Mouse (Mus musculus): ENCODE data around the gene Trappc2l. TPM values are rescaled to one million over a fixed set of nuclear protein-coding genes. Genes with fewer than 3 reads are reported as not detected.
A peak's percentile ranks its signal among the peaks of the same experiment; 100 is the strongest.

The Trappc2l gene
- polyA plus RNA-seq, 1 experiment, result 302 TPM

DNA sequence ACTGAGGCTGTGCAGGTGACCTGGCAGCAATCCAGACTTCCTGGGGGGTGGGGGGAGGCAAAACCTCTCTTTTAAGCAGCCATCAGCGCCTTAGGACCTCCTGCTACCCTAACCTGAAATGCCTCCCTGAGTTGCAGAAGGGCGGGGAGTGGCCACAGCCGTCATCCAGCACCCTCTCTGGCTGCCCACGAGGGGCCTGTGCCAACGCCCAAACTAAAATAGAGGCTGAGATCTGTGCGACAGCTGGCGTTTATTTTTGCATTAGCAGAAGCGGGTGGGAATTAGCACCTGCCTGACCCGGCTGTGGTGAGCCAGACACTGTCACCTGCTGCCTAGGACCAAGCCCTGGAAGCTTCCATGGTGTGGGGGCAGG is 25.3 kb downstream of the Trappc2l start:
- TF ChIP-seq POLR2A (IDR thresholded peaks at IDR 0.05; ENCODE audit: low read depth, low read length) (no peak), CTCF (conservative IDR thresholded peaks at IDR 0.05; ENCODE audit: insufficient read depth, insufficient read length, low read depth, low read length) (no peak)
- WGBS, result 79% methylated on average over 9 of the region's 9 CpGs
- H3K27me3 ChIP-seq (replicated peaks; ENCODE audit: control insufficient read depth, insufficient read depth, low read length), result no peaks in the 10 kb centered on the region

DNA sequence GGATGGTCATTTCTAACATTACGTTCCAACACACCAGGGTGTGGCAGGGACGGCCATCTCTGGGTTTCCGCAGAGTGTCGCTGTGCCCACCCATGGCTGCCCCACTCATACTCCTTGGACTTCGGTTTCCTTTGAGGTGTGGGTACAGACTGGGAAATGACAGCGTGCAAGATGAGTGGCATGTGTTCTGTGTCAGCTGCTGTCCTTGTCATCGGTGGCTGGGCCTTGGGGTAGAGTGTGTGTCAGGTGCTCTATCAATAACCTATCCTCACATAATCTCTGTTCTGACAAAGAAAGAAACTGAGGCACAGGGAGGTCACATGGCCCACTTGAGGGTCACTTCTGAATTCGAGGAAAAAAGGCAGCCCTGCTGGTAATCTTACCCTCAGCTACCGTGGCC is 25.8 kb downstream of the Trappc2l start:
- no peak for TF ChIP-seq POLR2A (IDR thresholded peaks at IDR 0.05; ENCODE audit: low read depth, low read length)
- no peak for TF ChIP-seq CTCF (conservative IDR thresholded peaks at IDR 0.05; ENCODE audit: insufficient read depth, insufficient read length, low read depth, low read length)
- 91% methylated on average over 9 of the region's 9 CpGs for WGBS
- Histone ChIP-seq H3K36me3 (ENCODE audit: control insufficient read depth, insufficient read depth, low read length) (no peaks in the 10 kb centered on the region), H3K4me1 (ENCODE audit: control insufficient read depth, insufficient read depth, low read length) (no peaks in the 10 kb centered on the region; the same call in 1 of the 2 replicates), H3K4me3 (ENCODE audit: insufficient read depth, low read depth, low read length) (no peak overlapping the region), H3K27ac (ENCODE audit: insufficient read depth, low read depth, low read length) (no peak overlapping the region), H3K27me3 (replicated peaks; ENCODE audit: control insufficient read depth, insufficient read depth, low read length) (no peaks in the 10 kb centered on the region)
- no peak for DNase-seq

More for the DNA sequence above, 25.3 kb downstream of the Trappc2l start:
- H3K4me3 ChIP-seq (ENCODE audit: insufficient read depth, low read depth, low read length), result no peak overlapping the region
- no peak for DNase-seq
- no peaks in the 10 kb centered on the region for H3K36me3 ChIP-seq (ENCODE audit: control insufficient read depth, insufficient read depth, low read length)
- H3K4me1 ChIP-seq (ENCODE audit: control insufficient read depth, insufficient read depth, low read length), result no peaks in the 10 kb centered on the region; the same call in 1 of the 2 replicates
- H3K27ac ChIP-seq (ENCODE audit: insufficient read depth, low read depth, low read length), result no peak overlapping the region

DNA sequence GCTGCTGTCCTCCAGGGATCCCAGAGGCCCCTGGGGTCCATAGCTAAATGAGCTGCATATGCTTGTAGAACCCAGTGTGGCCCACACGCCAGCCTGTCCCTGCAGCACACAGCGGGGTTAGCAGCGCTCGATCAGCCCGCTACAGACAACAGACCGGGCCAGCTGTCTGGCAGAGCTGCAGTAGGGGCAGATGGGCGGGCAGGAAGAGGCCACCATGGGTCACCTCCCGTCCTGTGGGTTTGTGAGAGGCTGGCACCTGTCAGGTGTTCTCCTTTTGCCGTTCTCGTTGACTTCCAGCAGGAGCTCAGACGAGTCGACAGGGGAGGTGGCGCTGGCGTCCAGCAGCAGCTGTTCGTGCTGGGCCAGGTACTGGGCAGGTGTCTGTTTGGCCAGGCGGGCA is 27.2 kb downstream of the Trappc2l start:
- TF ChIP-seq POLR2A (IDR thresholded peaks at IDR 0.05; ENCODE audit: low read depth, low read length), result no peak
- TF ChIP-seq CTCF (conservative IDR thresholded peaks at IDR 0.05; ENCODE audit: insufficient read depth, insufficient read length, low read depth, low read length), result no peak
- H3K4me3 ChIP-seq (ENCODE audit: insufficient read depth, low read depth, low read length), result no peak overlapping the region
- DNase-seq, result no peak
- H3K4me1 ChIP-seq (ENCODE audit: control insufficient read depth, insufficient read depth, low read length), result no peaks in the 10 kb centered on the region; the same call in 1 of the 2 replicates
- H3K27ac ChIP-seq (ENCODE audit: insufficient read depth, low read depth, low read length), result no peak overlapping the region
- WGBS, result 70% methylated on average over 16 of the region's 16 CpGs
- no peaks in the 10 kb centered on the region for H3K27me3 ChIP-seq (replicated peaks; ENCODE audit: control insufficient read depth, insufficient read depth, low read length)
- no peaks in the 10 kb centered on the region for H3K36me3 ChIP-seq (ENCODE audit: control insufficient read depth, insufficient read depth, low read length)

DNA sequence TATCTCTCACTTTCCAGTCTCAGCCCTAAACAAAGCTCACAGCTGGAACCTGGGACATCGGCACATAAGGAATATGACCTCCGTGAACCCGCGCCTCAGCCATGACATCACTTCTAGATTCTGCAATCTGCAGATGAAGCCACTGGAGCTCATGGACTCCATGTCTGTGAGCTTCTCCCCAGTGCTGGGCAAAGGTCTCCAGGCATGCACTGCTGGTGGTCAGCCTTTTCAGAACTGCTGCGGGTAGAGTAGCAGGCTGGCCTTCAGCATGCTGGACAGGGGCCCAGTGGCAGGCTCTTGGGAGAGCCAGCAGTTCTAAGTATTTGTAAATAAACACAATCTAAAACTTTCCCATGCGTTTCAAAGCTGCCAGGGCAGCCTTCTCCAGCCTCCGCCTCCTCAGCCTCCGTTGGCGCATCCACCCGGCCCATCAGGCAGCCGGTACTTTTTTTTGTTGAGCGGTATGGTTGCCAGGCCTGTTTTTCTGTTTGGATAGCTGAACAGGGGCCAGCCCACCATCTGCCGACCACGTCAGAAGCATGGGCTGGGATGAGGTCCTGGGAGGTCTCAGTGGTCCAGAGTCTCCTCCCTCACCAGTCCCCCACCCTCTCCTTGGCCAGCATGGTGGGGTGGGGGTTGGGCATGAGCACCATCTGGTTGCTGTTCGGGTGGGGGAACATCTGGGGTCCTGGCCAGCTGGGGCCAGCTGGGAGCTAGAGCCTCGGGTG is 28.2 kb downstream of the Trappc2l start:
- no peaks in the 10 kb centered on the region; the same call in 1 of the 2 replicates for H3K4me1 ChIP-seq (ENCODE audit: control insufficient read depth, insufficient read depth, low read length)
- H3K27me3 ChIP-seq (replicated peaks; ENCODE audit: control insufficient read depth, insufficient read depth, low read length), result no peaks in the 10 kb centered on the region
- no peaks in the 10 kb centered on the region for H3K36me3 ChIP-seq (ENCODE audit: control insufficient read depth, insufficient read depth, low read length)
- no peak overlapping the region for H3K4me3 ChIP-seq (ENCODE audit: insufficient read depth, low read depth, low read length)
- no peak overlapping the region for H3K27ac ChIP-seq (ENCODE audit: insufficient read depth, low read depth, low read length)
- no peak for TF ChIP-seq POLR2A (IDR thresholded peaks at IDR 0.05; ENCODE audit: low read depth, low read length)
- DNase-seq, result peak; percentile 79
- 40% methylated on average over 16 of the region's 16 CpGs for WGBS

DNA sequence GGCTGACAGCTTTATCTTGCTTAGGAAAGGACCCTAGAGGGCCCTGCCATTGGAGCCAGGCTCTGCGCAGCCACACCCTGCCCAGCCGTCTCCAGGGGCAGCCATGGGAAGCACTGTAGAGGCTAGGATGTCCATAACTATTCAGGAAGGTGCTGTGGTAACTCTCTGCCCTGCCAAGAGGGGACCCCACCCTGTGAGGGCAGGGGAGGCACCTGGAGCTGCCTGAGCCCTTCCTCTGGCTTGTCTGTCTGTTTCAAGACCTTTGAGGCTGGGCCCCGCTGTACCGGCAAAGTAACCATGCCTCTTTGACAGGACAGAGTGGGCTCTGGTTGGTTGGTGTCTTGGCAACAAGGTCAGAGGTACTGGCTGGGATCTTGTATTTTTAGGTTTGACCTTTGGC is 29.4 kb downstream of the Trappc2l start:
- TF ChIP-seq CTCF (conservative IDR thresholded peaks at IDR 0.05; ENCODE audit: insufficient read depth, insufficient read length, low read depth, low read length), result no peak
- no peaks in the 10 kb centered on the region for H3K27me3 ChIP-seq (replicated peaks; ENCODE audit: control insufficient read depth, insufficient read depth, low read length)
- no peak for DNase-seq
- H3K4me3 ChIP-seq (ENCODE audit: insufficient read depth, low read depth, low read length), result no peak overlapping the region
- WGBS, result 89% methylated on average over 4 of the region's 4 CpGs
- no peak overlapping the region for H3K27ac ChIP-seq (ENCODE audit: insufficient read depth, low read depth, low read length)
- no peaks in the 10 kb centered on the region; the same call in 1 of the 2 replicates for H3K4me1 ChIP-seq (ENCODE audit: control insufficient read depth, insufficient read depth, low read length)
- no peaks in the 10 kb centered on the region for H3K36me3 ChIP-seq (ENCODE audit: control insufficient read depth, insufficient read depth, low read length)

DNA sequence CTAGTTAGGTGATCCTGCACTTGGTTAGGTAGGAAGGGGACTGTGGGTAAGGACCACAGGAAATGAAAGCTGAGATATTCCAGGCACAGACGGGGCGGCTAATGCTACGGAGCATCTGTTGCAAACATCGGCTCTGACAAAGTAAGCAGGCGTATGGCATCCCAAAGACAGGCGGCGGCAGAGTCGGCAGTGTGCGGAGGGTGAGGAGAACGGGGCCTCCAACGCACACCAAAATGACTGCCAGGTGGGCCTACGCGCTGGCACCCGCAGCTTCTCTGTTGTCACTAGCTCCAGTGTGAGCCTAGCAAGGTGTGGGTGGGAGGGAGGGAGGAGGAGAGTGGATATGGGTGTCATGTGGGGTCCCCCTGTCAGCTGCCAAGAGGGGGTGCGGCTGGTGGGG is 30.0 kb downstream of the Trappc2l start:
- Histone ChIP-seq H3K27me3 (replicated peaks; ENCODE audit: control insufficient read depth, insufficient read depth, low read length) (no peaks in the 10 kb centered on the region), H3K27ac (ENCODE audit: insufficient read depth, low read depth, low read length) (no peak overlapping the region), H3K4me1 (ENCODE audit: control insufficient read depth, insufficient read depth, low read length) (no peaks in the 10 kb centered on the region; the same call in 1 of the 2 replicates), H3K36me3 (ENCODE audit: control insufficient read depth, insufficient read depth, low read length) (no peaks in the 10 kb centered on the region), H3K4me3 (ENCODE audit: insufficient read depth, low read depth, low read length) (no peak overlapping the region)
- 88% methylated on average over 15 of the region's 15 CpGs for WGBS
- DNase-seq, result no peak
- no peak for TF ChIP-seq POLR2A (IDR thresholded peaks at IDR 0.05; ENCODE audit: low read depth, low read length)
- no peak for TF ChIP-seq CTCF (conservative IDR thresholded peaks at IDR 0.05; ENCODE audit: insufficient read depth, insufficient read length, low read depth, low read length)

DNA sequence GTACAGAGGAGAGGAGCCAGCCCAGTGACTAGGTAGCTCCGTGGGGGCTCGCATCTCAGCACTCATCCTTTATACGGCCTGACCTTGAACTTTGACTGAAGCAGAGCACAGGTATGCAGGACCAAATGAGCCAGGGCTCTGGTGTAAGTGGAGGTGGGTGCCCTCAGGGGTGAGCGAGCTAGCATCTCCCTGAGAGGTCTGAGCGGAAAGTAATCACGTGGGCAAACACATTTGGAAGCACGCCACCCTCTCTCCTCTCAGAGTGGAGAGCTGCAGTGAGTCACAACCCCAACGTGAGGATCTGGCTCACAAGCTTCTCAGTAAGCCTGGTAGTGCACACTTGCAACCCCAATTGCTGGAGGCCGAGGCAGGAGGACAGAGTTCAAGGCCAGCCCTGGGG is 30.6 kb downstream of the Trappc2l start:
- Histone ChIP-seq H3K27ac (ENCODE audit: insufficient read depth, low read depth, low read length) (no peak overlapping the region), H3K4me3 (ENCODE audit: insufficient read depth, low read depth, low read length) (no peak overlapping the region), H3K36me3 (ENCODE audit: control insufficient read depth, insufficient read depth, low read length) (no peaks in the 10 kb centered on the region), H3K4me1 (ENCODE audit: control insufficient read depth, insufficient read depth, low read length) (no peaks in the 10 kb centered on the region; the same call in 1 of the 2 replicates), H3K27me3 (replicated peaks; ENCODE audit: control insufficient read depth, insufficient read depth, low read length) (no peaks in the 10 kb centered on the region)
- WGBS, result 48% methylated on average over 9 of the region's 9 CpGs
- DNase-seq, result no peak
- TF ChIP-seq CTCF (conservative IDR thresholded peaks at IDR 0.05; ENCODE audit: insufficient read depth, insufficient read length, low read depth, low read length) (no peak), POLR2A (IDR thresholded peaks at IDR 0.05; ENCODE audit: low read depth, low read length) (no peak)
